Mouse (Mus musculus): ENCODE measurements at regions not wholly inside any gene's neighbourhood (a gene's known extent, or its start where the extent isn't known, plus 50 kb on each side); places are given as distances from the start of the nearest gene placed in this dataset.
A peak's percentile ranks its signal among the peaks of the same experiment; 100 is the strongest.
"Not testable (repeated sequence)": the region's sequence is repeated elsewhere in the genome, so short reads cannot be mapped to it uniquely, and the experiment has no call there.

DNA sequence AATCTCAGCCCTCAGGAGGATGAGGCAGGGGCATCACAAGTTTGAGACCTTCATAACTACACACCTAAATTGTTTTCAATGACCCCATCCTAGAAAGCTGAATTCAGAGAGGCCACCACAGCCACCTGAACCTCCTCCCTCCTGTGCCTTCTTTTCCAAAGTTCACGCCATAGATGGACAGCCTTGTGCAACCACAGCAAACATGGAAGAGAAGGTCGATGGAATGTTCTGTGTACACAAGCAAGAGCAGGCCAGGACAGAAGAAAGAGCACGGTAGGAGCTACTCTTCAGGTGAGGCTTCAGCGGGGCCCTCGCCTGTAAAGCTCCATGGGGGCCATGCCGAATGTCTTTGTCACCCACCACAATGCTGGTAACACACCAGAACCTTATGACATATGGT lies 481.1 kb upstream of the Sall1 start:
- no peak overlapping the region for H3K4me3 ChIP-seq (replicated peaks)
- H3K36me3 ChIP-seq, result no peaks in the 10 kb centered on the region
- H3K9me3 ChIP-seq (replicated peaks), result no peaks in the 10 kb centered on the region
- no peaks in the 10 kb centered on the region for H3K27me3 ChIP-seq
- no peaks in the 10 kb centered on the region for H3K4me1 ChIP-seq
- no peak for ATAC-seq (ENCODE audit: insufficient number of reproducible peaks, low FRiP score, low TSS enrichment, low read depth)
- WGBS, result 92% methylated on average over 6 of the region's 6 CpGs
- no peak overlapping the region for H3K27ac ChIP-seq (replicated peaks)
- H3K9ac ChIP-seq, result no peak overlapping the region
- no peak overlapping the region for H3K4me2 ChIP-seq (replicated peaks)

DNA sequence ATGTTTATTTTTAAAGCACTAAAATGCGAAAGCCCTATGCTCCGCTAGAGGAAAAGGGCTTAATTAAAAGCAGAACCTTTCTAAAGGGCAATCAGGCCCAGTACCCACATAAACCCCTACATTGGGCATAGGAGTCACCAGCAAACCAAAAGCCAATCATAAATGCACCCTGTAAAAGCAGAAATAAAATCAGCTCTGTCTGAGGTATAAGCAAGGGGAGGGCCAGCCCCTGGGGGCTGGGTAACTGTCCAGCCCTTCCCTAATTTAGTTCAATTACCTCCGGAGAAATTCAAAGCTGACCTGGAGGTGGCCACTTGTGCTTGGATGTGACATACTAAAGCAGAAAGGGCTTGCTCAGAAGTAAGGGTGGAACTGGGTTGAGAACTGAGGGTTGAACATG lies 479.4 kb upstream of the Sall1 start:
- ATAC-seq (ENCODE audit: insufficient number of reproducible peaks, low FRiP score, low TSS enrichment, low read depth), result no peak
- no peak overlapping the region for H3K9ac ChIP-seq
- H3K27ac ChIP-seq (replicated peaks), result no peak overlapping the region
- no peaks in the 10 kb centered on the region for H3K27me3 ChIP-seq
- H3K9me3 ChIP-seq (replicated peaks), result no peaks in the 10 kb centered on the region
- H3K36me3 ChIP-seq, result no peaks in the 10 kb centered on the region
- 44% methylated on average over 3 of the region's 3 CpGs for WGBS
- no peak overlapping the region for H3K4me2 ChIP-seq (replicated peaks)
- H3K4me1 ChIP-seq, result no peaks in the 10 kb centered on the region
- H3K4me3 ChIP-seq (replicated peaks), result no peak overlapping the region

DNA sequence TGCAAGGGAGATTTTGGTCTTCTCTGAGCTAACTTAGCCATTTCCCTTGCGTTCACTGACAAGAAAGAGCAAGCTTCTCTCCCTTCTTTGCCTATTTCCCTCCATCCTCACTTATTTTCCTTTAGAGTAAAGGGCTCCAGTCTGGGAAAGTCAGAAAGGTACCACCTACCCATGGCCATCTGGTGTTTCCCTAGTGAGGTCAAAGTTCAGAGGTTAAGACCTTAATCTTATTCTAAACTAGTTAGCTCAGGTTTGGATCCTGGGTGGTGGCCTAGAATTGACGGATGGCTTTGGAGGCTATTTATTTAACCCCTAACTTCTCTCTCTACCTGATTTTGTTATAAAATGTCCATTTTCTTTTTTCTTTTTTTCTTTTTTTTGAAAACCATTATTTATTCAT lies 472.6 kb upstream of the Sall1 start:
- no peak overlapping the region for H3K9ac ChIP-seq
- no peaks in the 10 kb centered on the region for H3K9me3 ChIP-seq (replicated peaks)
- H3K4me2 ChIP-seq (replicated peaks), result no peak overlapping the region

DNA sequence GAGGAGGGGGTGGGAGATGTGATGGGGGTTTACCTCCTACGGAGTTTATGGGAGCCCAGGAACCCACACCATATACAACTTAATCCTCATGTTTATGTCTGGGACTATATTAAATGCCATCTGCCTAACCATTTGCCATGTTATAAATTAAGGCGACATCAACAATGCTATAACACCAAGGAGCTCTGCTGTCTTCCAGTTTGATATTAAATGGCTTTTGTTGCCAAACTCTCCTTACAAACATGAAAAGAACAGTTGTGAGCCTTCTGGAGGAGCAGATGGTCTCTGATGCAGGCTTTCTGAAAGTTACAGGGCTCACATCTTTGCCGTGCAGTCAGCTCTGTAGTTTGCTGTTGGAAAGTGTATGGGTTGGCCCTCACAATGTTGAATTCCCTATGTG lies 470.3 kb upstream of the Sall1 start:
- Histone ChIP-seq H3K4me1 (no peaks in the 10 kb centered on the region), H3K9ac (no peak overlapping the region), H3K27ac (replicated peaks) (no peak overlapping the region), H3K4me3 (replicated peaks) (no peak overlapping the region), H3K9me3 (replicated peaks) (no peaks in the 10 kb centered on the region), H3K4me2 (replicated peaks) (no peak overlapping the region), H3K27me3 (no peaks in the 10 kb centered on the region), H3K36me3 (no peaks in the 10 kb centered on the region)
- WGBS, result 69% methylated on average over 3 of the region's 3 CpGs
- no peak for ATAC-seq (ENCODE audit: insufficient number of reproducible peaks, low FRiP score, low TSS enrichment, low read depth)

More for the DNA sequence above, 472.6 kb upstream of the Sall1 start:
- no peak overlapping the region for H3K4me3 ChIP-seq (replicated peaks)
- 42% methylated on average over 2 of the region's 2 CpGs for WGBS
- H3K4me1 ChIP-seq, result no peaks in the 10 kb centered on the region
- no peaks in the 10 kb centered on the region for H3K27me3 ChIP-seq
- H3K36me3 ChIP-seq, result no peaks in the 10 kb centered on the region
- ATAC-seq (ENCODE audit: insufficient number of reproducible peaks, low FRiP score, low TSS enrichment, low read depth), result no peak
- H3K27ac ChIP-seq (replicated peaks), result no peak overlapping the region

DNA sequence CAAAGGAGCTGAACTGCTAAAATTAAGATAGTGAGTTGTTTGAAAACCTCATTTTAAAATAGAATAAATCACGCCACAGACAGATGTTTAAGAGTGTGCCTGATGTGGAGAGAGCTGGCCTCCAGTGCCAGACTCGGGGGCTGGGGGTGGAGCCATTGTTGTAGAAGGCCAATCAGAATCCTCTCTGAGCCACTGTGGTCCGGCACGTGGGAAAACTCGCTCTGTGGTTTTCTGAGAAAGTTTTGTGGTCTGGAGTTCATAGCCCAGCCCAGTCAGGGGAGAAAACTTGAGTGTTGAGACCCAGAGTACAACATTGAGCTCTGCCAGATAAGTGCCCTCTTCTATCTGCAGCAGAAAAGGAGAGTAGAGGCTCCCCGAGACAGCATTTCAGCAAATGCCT lies 463.7 kb upstream of the Sall1 start:
- H3K4me3 ChIP-seq (replicated peaks), result no peak overlapping the region
- WGBS, result 32% methylated on average over 6 of the region's 6 CpGs
- 0 out of 2 replicates have a peak overlapping the region, but pooled peaks have one; percentile 1 for H3K4me2 ChIP-seq (replicated peaks)
- H3K36me3 ChIP-seq, result no peaks in the 10 kb centered on the region
- H3K9me3 ChIP-seq (replicated peaks), result no peaks in the 10 kb centered on the region
- H3K27me3 ChIP-seq, result no peaks in the 10 kb centered on the region
- H3K9ac ChIP-seq, result no peak overlapping the region
- H3K27ac ChIP-seq (replicated peaks), result no peak overlapping the region
- no peaks in the 10 kb centered on the region; the same call in 1 of the 2 replicates for H3K4me1 ChIP-seq
- peak; percentile 80; the same call in 1 of the 2 replicates for ATAC-seq (ENCODE audit: insufficient number of reproducible peaks, low FRiP score, low TSS enrichment, low read depth)

DNA sequence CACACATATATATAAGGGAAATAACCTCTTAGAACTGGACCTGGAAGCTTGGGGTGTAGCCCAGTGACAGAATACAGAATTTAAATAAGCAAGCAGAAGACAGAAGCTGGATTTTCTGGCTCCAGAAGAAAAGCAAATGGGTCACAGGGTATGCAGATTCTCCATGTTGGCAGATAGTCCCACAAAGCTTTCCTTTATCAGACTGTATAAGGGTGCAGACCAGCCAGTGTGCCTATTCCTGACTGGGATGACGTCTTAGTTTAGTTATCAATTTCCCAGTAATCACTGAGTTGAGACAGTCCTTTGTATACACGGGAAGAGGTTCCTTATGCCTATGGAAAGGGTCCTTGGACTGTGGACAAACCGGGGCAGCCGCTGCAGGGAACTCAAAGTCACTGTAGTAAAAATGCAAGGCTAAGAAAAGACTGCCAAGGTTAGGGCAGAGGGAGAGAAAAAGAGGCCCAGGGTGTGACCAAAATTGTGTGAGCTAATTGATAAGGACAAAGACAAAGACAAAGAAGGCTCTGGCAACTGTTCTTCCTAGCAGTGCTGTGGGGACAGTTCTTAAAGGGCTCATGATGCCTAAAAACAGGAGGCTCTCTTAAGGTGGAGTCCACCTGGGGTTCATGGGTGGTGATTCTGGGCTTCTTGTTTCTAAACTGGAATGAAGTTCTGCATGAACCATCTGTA lies 459.7 kb upstream of the Sall1 start:
- no peaks in the 10 kb centered on the region; the same call in 1 of the 2 replicates for H3K4me1 ChIP-seq
- H3K9ac ChIP-seq, result no peak overlapping the region
- no peak overlapping the region for H3K4me3 ChIP-seq (replicated peaks)
- H3K27me3 ChIP-seq, result no peaks in the 10 kb centered on the region
- 73% methylated on average over 4 of the region's 4 CpGs for WGBS
- no peaks in the 10 kb centered on the region for H3K36me3 ChIP-seq
- no peak overlapping the region for H3K4me2 ChIP-seq (replicated peaks)
- no peak for ATAC-seq (ENCODE audit: insufficient number of reproducible peaks, low FRiP score, low TSS enrichment, low read depth)
- no peak overlapping the region for H3K27ac ChIP-seq (replicated peaks)
- H3K9me3 ChIP-seq (replicated peaks), result no peaks in the 10 kb centered on the region

DNA sequence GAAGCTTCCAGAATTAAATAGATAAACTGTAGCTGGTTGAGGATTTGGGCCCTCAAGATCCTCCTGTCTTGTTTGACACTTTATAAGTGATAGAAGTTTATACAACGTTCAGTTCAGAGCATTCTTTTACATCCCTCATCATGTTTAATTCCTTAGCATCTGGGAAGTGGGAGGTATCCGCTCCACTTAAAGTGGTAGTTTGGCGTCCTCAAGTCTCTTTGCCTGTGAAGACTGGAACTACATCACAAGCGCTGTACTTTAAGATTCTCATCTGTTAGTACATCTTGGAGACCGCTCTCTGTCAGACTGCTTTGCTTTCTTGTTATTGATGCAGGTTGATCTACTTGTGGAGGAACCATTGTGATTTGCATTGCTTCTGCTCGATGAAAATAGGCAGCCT lies 459.1 kb upstream of the Sall1 start:
- H3K4me3 ChIP-seq (replicated peaks), result no peak overlapping the region
- H3K9me3 ChIP-seq (replicated peaks), result no peaks in the 10 kb centered on the region
- 83% methylated on average over 6 of the region's 6 CpGs for WGBS
- H3K9ac ChIP-seq, result no peak overlapping the region
- no peak for ATAC-seq (ENCODE audit: insufficient number of reproducible peaks, low FRiP score, low TSS enrichment, low read depth)
- H3K27me3 ChIP-seq, result no peaks in the 10 kb centered on the region
- H3K27ac ChIP-seq (replicated peaks), result no peak overlapping the region
- no peak overlapping the region for H3K4me2 ChIP-seq (replicated peaks)
- H3K4me1 ChIP-seq, result no peaks in the 10 kb centered on the region; the same call in 1 of the 2 replicates
- no peaks in the 10 kb centered on the region for H3K36me3 ChIP-seq

DNA sequence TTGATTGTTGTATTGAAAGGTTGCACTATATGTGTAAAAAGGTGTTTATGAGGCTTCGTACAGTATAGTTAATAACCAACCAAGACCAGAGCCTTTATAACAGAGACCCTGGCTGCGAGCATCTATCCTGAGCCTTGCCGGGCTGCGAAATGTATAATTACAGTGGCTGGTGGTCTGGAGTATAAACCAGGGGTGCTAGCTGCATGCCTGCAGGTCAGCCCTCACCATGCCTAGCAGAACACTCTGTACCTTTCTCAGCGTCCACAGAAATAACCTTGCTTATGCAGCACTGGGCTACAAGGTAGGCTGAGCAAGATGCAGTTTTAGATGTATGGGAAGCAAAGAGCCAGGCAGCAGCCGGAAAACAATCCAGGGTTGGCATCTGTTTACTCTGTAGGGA lies 457.8 kb upstream of the Sall1 start:
- ATAC-seq (ENCODE audit: insufficient number of reproducible peaks, low FRiP score, low TSS enrichment, low read depth), result no peak
- H3K4me2 ChIP-seq (replicated peaks), result no peak overlapping the region
- WGBS, result 77% methylated on average over 6 of the region's 6 CpGs
- H3K4me1 ChIP-seq, result no peaks in the 10 kb centered on the region
- no peak overlapping the region for H3K27ac ChIP-seq (replicated peaks)
- no peaks in the 10 kb centered on the region for H3K9me3 ChIP-seq (replicated peaks)
- no peaks in the 10 kb centered on the region for H3K36me3 ChIP-seq
- H3K27me3 ChIP-seq, result no peaks in the 10 kb centered on the region
- H3K9ac ChIP-seq, result no peak overlapping the region
- H3K4me3 ChIP-seq (replicated peaks), result no peak overlapping the region

DNA sequence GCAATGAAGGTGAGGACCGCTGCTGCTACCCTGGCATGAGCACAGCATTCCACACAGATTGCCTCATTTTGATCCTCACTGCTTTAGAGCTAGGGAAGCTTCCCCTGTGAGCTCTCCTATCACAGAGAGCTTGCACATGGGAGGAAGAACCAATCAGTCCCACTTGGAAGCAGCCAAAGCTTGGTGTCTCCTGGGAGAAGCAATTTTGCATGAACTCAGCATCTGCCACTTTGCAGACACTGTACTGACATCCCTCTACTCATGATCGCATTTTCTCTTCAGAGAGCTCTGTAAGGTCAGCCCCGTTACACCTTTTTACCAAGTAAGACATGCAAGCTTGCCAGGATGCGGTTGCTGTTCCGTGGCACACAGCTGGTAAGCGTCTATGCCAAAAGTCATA lies 455.9 kb upstream of the Sall1 start:
- H3K4me1 ChIP-seq, result no peaks in the 10 kb centered on the region
- no peak overlapping the region for H3K4me2 ChIP-seq (replicated peaks)
- H3K27me3 ChIP-seq, result no peaks in the 10 kb centered on the region
- no peaks in the 10 kb centered on the region for H3K36me3 ChIP-seq
- H3K9ac ChIP-seq, result no peak overlapping the region
- WGBS, result 71% methylated on average over 6 of the region's 6 CpGs
- no peak overlapping the region for H3K27ac ChIP-seq (replicated peaks)
- H3K4me3 ChIP-seq (replicated peaks), result no peak overlapping the region
- ATAC-seq (ENCODE audit: insufficient number of reproducible peaks, low FRiP score, low TSS enrichment, low read depth), result no peak
- H3K9me3 ChIP-seq (replicated peaks), result no peaks in the 10 kb centered on the region

DNA sequence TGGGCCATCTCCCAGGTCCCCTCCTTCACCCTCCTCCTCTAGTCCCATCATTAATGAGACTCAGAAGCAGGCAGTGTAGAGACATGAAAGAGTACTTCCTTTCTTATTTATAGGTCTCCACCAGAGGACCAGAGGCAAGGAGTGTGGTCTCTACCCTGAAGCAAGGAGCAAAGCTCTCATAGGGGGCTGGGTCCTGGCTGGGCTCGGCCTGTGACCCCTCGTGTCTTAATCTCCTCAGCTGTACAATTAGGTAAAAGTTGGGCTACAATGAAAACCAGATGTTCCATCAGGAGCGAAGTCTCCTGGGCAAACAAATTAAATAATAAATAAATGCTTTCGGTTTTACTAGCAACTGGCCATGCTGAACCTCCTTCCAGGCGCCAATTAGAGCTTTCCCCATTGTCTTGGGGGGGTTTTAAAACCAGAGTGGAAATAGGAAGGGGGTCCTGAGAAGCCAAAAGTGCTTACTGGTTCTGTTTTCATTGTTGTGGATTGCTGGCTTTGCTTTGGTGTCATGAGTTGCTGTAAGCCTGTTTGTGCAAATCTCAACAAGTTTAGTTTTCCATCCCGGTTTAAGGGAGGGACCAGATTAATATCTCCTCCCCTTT lies 454.2 kb upstream of the Sall1 start:
- Histone ChIP-seq H3K4me2 (replicated peaks) (no peak overlapping the region), H3K36me3 (no peaks in the 10 kb centered on the region), H3K27ac (replicated peaks) (no peak overlapping the region), H3K4me1 (no peaks in the 10 kb centered on the region), H3K9ac (no peak overlapping the region), H3K27me3 (no peaks in the 10 kb centered on the region), H3K4me3 (replicated peaks) (no peak overlapping the region), H3K9me3 (replicated peaks) (no peaks in the 10 kb centered on the region)
- ATAC-seq (ENCODE audit: insufficient number of reproducible peaks, low FRiP score, low TSS enrichment, low read depth), result no peak
- 26% methylated on average over 6 of the region's 6 CpGs for WGBS

DNA sequence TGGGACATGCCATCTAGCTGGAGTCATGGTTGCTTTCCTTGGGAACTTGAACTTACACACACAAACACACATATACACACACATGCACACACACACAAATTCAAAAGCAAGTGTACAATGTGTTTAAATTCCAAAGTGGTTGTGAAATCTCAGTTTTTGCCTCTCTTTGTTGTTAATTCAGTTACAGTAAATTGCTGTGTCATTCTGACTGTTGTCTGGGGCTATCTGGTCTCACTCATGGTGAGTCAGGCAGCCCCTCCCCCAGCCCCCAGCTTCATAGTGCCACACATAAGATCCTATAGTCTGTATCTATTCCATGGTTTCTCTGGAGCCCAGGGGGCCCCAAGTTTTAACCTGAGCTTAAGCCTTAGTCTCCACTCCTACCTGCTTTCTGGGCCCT lies 448.4 kb upstream of the Sall1 start:
- Histone ChIP-seq H3K9ac (no peak overlapping the region), H3K9me3 (replicated peaks) (no peaks in the 10 kb centered on the region), H3K4me1 (no peaks in the 10 kb centered on the region), H3K4me2 (replicated peaks) (no peak overlapping the region), H3K36me3 (no peaks in the 10 kb centered on the region), H3K27ac (replicated peaks) (no peak overlapping the region), H3K4me3 (replicated peaks) (no peak overlapping the region), H3K27me3 (no peaks in the 10 kb centered on the region)
- no peak for ATAC-seq (ENCODE audit: insufficient number of reproducible peaks, low FRiP score, low TSS enrichment, low read depth)

DNA sequence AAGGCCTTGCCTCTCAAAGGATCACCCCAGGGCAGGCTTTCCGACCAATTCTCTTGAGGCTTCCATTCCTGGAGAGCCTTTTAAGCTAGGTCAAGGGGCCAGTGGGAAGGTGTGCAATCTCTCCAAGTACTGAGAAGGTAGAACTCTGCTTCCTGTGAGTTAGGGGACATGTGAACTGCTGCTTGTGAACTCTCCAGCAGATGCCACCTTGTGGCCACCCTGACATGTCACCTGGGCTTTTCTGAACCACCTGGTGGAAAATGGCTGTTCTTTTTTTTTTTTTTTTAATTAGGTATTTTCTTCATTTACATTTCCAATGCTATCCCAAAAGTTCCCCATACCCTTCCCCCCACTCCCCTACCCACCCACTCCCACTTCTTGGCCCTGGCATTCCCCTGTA lies 438.5 kb upstream of the Sall1 start:
- not testable (repeated sequence) for H3K4me2 ChIP-seq (replicated peaks); H3K9ac ChIP-seq; ATAC-seq (ENCODE audit: insufficient number of reproducible peaks, low FRiP score, low TSS enrichment, low read depth); H3K27ac ChIP-seq (replicated peaks); H3K27me3 ChIP-seq; H3K4me3 ChIP-seq (replicated peaks); H3K9me3 ChIP-seq (replicated peaks); H3K36me3 ChIP-seq; H3K4me1 ChIP-seq
- 50% methylated on average over 1 of the region's 1 CpGs for WGBS

All from embryonic facial prominence, embryonic 15.5 days (tissue).